Mouse (Mus musculus): ENCODE measurements around the gene Iffo1. TPM values are rescaled to one million over a fixed set of nuclear protein-coding genes. Genes with fewer than 3 reads are reported as not detected.
"Not testable (repeated sequence)": the region's sequence is repeated elsewhere in the genome, so short reads cannot be mapped to it uniquely, and the experiment has no call there.

The Iffo1 gene
- total RNA-seq, 2 experiments from 2014 or later = 14.2 to 18.1 TPM

- no peak for ATAC-seq (replicated peaks; ENCODE audit: poor library complexity)
Measured at GRCm38 (mm10) chr6:125160558-125160853, 15.5 kb downstream of the Iffo1 start.

- no peak for ATAC-seq (replicated peaks; ENCODE audit: poor library complexity)
Measured at GRCm38 (mm10) chr6:125160854-125161760, 16.1 kb downstream of the Iffo1 start.

DNA sequence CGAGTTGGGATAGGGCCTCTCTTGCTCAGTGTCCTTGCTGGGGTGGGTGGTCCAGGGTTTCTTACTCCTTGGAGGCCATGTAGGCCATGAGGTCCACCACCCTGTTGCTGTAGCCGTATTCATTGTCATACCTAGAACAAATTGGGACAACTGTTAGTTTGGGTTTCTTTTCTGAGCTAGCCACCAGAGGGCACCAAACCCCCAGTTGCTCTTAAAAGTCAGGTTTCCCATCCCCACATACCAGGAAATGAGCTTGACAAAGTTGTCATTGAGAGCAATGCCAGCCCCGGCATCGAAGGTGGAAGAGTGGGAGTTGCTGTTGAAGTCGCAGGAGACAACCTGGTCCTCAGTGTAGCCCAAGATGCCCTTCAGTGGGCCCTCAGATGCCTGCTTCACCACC, 16.9 kb downstream of the Iffo1 start:
- ATAC-seq (replicated peaks; ENCODE audit: poor library complexity) = not testable (repeated sequence)

DNA sequence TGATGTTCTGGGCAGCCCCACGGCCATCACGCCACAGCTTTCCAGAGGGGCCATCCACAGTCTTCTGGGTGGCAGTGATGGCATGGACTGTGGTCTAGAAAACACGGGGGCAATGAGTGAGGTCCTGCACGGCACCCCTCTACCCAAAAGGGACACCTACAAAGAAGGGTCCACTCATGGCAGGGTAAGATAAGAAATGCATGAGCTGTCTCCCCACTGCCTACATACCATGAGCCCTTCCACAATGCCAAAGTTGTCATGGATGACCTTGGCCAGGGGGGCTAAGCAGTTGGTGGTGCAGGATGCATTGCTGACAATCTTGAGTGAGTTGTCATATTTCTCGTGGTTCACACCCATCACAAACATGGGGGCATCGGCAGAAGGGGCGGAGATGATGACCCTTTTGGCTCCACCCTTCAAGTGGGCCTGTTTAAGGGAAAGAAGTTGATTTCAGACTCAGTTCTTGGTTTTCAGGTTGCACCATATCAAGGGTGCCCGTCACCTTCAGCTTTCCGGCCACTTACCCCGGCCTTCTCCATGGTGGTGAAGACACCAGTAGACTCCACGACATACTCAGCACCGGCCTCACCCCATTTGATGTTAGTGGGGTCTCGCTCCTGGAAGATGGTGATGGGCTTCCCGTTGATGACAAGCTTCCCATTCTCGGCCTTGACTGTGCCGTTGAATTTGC, 17.7 kb downstream of the Iffo1 start:
- ATAC-seq (replicated peaks; ENCODE audit: poor library complexity) = not testable (repeated sequence)

DNA sequence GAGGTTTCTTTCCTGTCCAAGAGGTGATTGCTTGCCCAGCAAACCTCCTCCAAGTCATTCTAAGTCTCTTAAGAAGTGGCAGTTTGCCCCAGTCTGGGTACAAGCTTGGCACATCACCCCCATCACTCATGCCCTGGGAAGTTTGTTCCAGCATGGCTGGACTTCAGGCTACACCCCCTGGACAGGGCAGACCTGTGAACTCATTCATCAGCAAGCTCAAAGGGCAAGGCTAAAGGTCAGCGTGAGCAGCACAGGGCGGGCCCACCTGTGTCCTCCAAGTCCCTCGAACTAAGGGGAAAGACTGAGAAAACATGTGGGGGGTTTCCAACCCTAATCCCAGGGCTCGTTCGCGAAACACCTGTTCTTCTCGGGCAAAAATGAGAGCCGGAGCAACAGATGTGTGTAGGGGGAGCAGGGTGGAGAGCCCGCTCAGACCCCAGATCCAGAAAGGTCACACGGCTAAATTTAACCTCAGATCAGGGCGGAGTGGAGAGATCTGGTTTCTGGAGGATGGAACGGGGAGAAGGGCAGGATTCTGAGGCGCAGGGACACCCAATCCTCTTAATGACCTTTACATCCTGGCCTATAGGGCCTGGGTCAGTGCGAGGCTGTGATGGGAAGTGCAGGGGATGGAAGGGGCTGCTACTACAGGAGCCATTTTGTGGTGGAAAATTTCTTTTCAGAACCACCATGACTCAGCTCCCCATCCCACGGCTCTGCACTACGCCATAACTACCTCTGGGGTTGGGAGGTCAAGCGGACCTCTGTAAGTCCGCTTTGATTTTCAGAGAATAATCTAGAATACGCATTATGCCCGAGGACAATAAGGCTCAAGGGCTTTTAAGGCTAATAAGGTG, 19.0 kb downstream of the Iffo1 start:
- no peak for ATAC-seq (replicated peaks; ENCODE audit: poor library complexity)

DNA sequence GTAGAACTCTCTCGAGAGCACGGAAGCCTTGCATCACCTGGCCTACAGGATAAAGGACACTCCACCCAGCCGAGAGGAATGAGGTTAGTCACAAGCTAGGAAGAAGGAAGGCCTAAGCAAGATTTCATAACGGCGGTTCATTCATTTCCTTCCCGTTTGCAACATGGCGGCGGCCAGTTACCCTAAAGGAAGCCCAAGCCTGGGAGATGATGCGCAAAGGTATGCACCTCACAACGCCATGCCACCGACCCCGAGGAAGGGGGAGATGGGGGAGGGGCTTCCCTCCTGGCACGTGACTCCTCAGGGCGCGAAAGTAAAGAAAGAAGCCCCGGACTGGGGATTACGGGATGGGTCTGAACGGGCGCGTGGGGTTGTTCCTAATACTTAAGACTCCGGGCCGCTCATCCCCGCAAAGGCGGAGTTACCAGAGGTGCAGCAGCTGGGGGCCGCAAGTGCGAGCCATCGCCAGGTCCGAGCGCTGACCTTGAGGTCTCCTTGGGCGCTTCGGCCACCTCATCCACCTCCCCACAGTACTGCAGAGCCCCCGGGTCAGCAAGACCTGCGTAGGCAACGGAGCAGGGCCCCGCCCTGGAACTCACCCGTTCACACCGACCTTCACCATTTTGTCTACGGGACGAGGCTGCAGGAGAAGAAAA, 19.8 kb downstream of the Iffo1 start:
- peak; percentile 24 for ATAC-seq (replicated peaks; ENCODE audit: poor library complexity)

DNA sequence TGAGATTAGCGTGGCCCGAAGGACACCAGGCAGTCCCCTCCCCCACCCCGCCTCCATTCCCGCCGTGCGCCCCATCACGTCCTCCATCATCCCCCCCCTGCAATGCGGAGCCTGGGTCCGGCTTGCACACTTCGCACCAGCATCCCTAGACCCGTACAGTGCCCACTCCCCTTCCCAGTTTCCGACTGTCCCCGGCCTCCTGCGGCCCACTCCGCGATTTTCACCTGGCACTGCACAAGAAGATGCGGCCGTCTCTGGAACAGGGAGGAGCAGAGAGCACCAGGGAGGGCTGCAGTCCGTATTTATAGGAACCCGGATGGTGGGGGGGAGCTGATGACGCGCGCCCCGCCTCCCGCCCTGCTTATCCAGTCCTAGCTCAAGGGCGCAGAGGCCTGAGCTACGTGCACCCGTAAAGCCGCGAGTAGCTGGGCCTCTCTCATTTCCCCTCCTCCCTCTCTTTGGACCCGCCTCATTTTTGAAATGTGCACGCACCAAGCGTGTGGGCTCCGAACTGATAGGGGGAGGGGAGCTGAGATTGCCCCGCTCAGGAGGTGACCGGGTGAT, 20.4 kb downstream of the Iffo1 start:
- ATAC-seq (replicated peaks; ENCODE audit: poor library complexity) = peak; percentile 69

DNA sequence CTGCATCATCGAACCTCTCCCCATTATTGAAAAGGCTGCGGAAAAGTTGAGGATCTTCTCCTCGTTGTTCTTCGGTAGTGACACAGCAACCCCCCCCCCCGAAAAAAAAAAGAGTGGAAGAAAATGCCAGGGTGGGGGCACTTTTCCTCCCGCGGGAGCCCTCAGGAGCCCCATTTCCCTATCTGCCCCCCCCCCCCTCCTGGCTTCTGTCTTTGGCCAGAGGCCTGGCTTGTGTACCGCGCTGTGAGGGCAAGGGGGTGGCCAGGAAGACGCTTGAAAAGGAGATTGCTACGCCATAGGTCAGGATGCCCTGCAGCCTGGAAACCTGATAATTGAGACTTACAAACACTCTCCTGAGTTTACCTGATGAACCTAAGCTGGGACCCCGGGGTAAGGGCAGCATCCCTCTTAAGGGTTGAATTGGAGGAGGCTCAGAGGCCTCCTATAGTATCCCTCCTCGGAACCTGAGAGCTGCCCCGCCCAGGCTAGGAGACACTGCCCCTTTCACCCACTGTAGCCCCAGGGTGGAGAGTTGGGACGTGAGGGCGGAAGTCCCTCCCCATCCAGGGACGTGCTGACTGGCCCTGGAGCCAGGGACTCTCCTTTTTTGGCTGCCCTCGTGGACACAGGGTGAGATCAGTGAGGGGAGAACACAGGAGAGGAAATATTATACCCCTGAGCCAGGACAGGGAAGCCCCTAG, 21.2 kb downstream of the Iffo1 start, which contains the start of gene Gapdh:
Gapdh (minus strand) TSS at position 417 of the 701 bp plus-strand sequence.
- ATAC-seq (replicated peaks; ENCODE audit: poor library complexity) = peak; percentile 25

DNA sequence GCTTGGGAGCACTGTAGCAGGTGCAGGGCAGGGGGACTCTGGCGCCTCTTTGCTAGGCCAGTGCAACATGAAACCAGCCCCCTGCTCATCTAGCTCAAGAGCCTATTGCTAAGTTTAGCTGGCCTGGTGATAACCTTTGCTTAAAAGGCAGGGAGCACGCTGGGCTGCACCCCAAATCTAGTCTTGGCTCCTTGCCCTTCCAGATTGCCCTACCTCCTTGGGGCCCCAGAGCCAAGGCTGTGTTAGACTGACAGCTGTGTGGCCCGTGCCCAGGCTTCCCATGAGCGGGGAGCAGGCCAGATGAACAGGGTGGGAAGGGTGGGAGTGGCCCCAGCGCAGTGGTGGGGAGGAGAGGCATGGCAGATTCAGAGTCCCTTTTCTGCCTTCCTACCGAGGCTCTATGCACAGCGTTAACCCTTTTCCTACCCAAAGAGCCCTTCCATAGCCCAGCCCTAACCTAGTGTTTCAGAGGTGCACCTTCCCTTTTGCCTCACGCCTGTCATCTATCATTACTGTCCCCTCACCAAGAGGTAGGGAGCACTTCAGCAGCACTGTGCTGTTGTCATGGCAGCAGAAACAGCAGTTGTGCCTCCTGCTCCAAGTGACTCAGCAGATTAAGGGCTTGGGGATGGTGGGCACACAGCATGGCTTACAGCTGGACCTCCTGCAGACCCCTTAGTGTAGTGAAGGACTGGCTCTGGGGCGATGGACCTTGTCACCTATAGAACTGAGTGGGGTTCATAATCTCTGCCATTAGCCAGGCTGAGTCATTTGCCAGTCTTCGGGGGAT, 22.0 kb downstream of the Iffo1 start:
- ATAC-seq (replicated peaks; ENCODE audit: poor library complexity) = 0 out of 2 replicates have a peak, but pooled peaks have one; percentile 3

GRCm38 (mm10) chr6:125168086-125168485, 23.0 kb downstream of the Iffo1 start:
- ATAC-seq (replicated peaks; ENCODE audit: poor library complexity) = no peak

GRCm38 (mm10) chr6:125170194-125170593, 25.2 kb downstream of the Iffo1 start:
- no peak for ATAC-seq (replicated peaks; ENCODE audit: poor library complexity)

- no peak for ATAC-seq (replicated peaks; ENCODE audit: poor library complexity)
Measured at GRCm38 (mm10) chr6:125172474-125172873, 27.4 kb downstream of the Iffo1 start.

DNA sequence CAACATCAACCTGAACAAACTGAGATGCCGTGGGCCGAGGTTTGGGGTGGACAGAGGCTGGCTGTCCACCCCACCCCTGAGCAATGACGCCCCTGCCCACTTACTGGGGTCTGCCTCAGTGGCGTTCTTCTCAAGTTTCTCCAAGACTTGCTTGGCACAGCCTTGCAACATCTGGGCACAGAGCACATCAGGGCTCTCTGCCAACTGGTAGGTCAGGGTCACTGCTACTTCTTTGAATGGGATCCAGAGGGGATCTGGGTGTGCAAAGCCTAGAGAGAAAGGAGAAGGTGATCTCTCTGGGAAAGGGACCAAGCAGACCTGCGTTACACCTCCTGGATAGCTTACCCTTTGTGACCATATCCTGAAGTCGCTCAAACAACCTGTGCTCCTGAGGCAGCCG, 28.2 kb downstream of the Iffo1 start:
- ATAC-seq (replicated peaks; ENCODE audit: poor library complexity) = no peak

DNA sequence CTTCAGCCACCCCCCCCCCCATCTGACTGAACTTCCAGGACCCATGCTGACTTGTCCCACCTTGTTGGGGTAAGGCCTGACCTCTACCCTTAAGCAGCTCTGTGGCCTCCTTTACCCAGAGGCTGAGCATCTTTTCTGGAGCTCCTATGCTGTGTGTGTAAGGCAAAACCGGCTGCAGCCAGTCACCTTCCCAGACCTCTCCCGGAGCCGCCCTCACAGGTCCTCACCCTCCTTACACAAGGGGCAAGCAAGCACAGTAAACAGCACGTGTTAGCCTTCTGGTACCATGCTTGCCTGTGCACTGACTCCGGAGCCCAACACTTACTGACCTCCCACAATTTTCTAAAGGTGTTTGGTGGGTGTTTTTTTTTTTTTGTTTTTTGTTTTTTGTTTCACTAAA, 30.4 kb downstream of the Iffo1 start:
- no peak for ATAC-seq (replicated peaks; ENCODE audit: poor library complexity)

DNA sequence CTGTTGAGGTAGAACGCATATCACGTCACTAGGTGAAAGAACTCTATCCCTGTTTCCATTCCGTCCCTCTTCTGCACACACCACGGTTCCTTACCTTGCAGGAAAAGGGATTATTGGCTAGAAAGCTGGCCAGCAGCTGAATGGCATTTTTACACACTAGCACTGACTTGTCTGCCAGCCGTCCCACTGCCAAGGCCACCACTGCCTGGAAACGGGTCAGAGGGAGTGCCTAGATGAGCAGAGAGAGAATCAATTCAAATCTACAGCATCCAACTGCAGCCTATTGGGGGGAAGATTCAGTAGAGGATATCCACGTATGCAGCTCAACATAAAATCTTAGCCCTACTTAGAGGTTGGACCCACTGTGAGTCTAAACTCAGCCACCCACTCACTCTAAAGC, 34.6 kb downstream of the Iffo1 start:
- no peak for ATAC-seq (replicated peaks; ENCODE audit: poor library complexity)

DNA sequence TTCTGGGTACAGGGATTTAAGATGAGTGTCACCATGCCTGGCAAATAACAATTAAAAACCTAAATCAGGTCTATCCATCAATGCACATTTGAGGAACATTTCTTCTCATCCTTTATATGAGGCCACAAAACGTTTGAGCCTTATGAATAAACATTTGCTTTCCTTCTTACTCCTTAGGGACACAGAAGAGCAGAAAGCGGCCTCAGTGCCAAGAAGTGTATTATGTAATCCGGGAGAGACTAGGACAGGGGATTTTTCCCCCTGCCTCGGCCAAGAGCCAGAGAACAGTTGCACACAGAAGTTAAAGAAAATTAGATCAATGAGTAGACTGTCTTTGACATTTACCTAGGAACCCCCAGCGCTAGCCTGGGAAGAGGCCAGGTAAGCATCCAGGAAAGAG, 37.1 kb downstream of the Iffo1 start:
- ATAC-seq (replicated peaks; ENCODE audit: poor library complexity) = no peak

DNA sequence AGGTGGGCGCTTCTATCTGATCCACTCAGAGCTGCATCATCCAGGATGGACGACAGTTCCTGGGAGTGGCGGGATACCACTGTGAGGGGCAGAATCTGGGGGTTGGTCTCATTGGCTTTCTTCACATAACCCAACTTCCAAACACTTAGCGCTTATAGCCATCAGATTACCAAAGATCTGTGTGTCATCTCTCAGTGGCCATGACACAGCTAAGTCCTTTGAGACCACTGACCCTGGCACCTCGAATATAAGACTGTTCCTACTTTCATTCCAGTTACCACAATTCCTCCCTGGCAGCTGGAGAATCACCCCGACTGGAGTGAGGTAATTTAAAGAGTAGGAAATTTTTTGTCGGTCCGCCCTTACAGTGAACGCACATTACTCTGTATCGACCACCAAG, 41.2 kb downstream of the Iffo1 start:
- ATAC-seq (replicated peaks; ENCODE audit: poor library complexity) = no peak

DNA sequence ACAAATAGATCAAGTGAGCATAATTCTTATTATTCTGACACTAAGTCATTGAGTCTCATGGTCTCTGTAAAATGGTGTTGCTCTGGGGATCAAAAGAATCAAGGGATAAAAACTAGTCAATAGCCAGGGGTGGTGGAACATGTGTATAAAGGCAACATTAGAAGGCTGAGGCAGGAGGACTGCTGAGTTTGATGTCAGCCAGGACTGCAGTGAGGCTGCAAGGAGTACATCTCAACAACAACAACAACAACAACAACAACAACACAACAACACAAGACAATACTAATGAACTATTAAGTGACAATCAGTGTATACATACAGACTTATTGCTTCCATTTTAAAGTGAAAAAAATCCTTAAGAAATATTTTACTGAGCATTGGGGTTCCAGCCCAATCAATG, 45.8 kb downstream of the Iffo1 start:
- ATAC-seq (replicated peaks; ENCODE audit: poor library complexity) = no peak
